Mouse (Mus musculus) C2C12 (cell line): ENCODE measurements around the gene Mmp19.

Experiments
- CEBPB ChIP-seq: IDR thresholded peaks from one replicate; pipeline ENCODE4 v1.6.1; 2011; ENCODE audit warnings: low read depth, mild to moderate bottlenecking, control low read depth, moderate library complexity
- CTCF ChIP-seq: IDR thresholded peaks from one replicate; pipeline ENCODE4 v1.5.1; 2011; ENCODE audit not compliant: control insufficient read depth, insufficient read depth, insufficient read length
- MAX ChIP-seq: IDR thresholded peaks from one replicate; pipeline ENCODE4 v1.6.1; 2011; ENCODE audit warnings: mild to moderate bottlenecking, control low read depth
- MYOD1 ChIP-seq: IDR thresholded peaks from one replicate; pipeline ENCODE4 v1.6.1; 2011; ENCODE audit warnings: low read depth; ENCODE audit not compliant: control insufficient read depth, insufficient read length
- MYOG ChIP-seq: IDR thresholded peaks from one replicate; pipeline ENCODE4 v1.6.1; 2011; ENCODE audit not compliant: control insufficient read depth, insufficient read length; ENCODE audit errors: extremely low read depth
- USF1 ChIP-seq: IDR thresholded peaks from one replicate; pipeline ENCODE4 v1.6.1; 2011; ENCODE audit warnings: low read depth, mild to moderate bottlenecking, control low read depth, moderate library complexity

GRCm38 (mm10) chr10:128802956-128803355 lies 12.2 kb downstream of the Mmp19 start:
- TF ChIP-seq CTCF (no peak), USF1 (no peak), MAX (no peak), MYOG (no peak), MYOD1 (no peak), CEBPB (no peak)
